Mouse (Mus musculus): Measurements from ENCODE around the gene Ap2m1. TPM values are rescaled to one million over a fixed set of nuclear protein-coding genes. Genes with fewer than 3 reads are reported as not detected.
A peak's percentile ranks its signal among the peaks of the same experiment; 100 is the strongest.

Ap2m1 gene
- total and polyA plus RNA-seq, 3 experiments = 319 to 415 (median 343) TPM

DNA sequence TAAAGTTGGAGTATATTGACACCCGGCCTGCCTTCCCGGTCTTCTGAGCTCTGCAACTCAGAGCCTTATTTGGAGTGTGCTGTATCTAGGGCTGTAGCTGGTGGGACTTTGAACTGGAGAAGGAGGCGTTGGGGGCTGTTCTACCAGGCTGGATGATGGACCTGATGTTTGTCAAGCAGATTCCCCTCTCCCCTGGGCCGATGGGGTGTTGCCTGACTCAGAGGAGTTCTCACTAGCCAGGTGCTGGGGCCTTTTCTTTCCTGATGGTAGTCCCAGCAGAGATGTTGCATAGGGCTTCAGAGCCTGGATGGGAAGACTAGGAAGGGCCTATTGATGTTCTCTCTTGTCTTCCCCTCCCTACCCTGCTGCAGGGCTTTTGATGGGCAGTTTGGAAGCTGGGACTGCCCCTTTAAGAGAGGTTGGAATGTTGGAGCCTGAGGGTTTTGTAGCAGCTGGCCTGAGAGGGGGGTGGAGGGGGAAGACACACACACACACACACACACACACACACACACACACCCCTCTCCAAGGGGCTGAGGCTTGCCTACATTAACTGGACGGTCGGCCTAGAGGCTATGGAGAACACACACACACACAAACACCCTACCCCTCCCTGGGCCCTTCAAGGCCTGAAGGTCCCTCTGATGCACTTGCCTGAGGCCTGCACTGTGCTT lies 17.4 kb upstream of the Ap2m1 start:
- no peaks in the 10 kb centered on the region for H3K27me3 ChIP-seq (replicated peaks)
- no peak overlapping the region for H3K27ac ChIP-seq (ENCODE audit: insufficient read depth, low read depth)
- peak overlapping the region; percentile 73 to 92 (median 90) for H3K4me3 ChIP-seq (replicated peaks in 1 of 3; ENCODE audit: low read depth in 2 of 3, low read length in 2 of 3, poor library complexity in 1 of 3)
- peaks cover 5% of the 10 kb centered on the region for H3K9me3 ChIP-seq (replicated peaks; ENCODE audit: low read length)
- H3K79me2 ChIP-seq (replicated peaks; ENCODE audit: control insufficient read depth, extremely low read depth, insufficient read depth, poor library complexity, severe bottlenecking) = peaks cover 13% of the 10 kb centered on the region
- TF ChIP-seq ZMIZ1 (IDR thresholded peaks at IDR 0.05; ENCODE audit: low read depth, low read length) (no peak), MAFK (IDR thresholded peaks at IDR 0.05; ENCODE audit: insufficient replicate concordance, low read length) (no peak), JUN (IDR thresholded peaks at IDR 0.05; ENCODE audit: insufficient read depth, low read depth, low read length) (no peak), TCF12 (IDR thresholded peaks at IDR 0.05; ENCODE audit: low read depth, low read length) (0 out of 2 replicates have a peak, but pooled peaks have one; percentile 14), CTCF (conservative IDR thresholded peaks at IDR 0.05 in 1 of 2, IDR thresholded peaks at IDR 0.05 in 1 of 2; ENCODE audit: low read depth in 2 of 2, low read length in 2 of 2) (no peak), USF1 (IDR thresholded peaks at IDR 0.05; ENCODE audit: low read depth, low read length) (no peak)
- H3K36me3 ChIP-seq (replicated peaks in 1 of 2; ENCODE audit: control insufficient read depth in 1 of 2, insufficient read depth in 1 of 2, low read length in 1 of 2) = peaks cover 9 to 35% of the 10 kb centered on the region in 2 experiments
- dilution Hi-C loops (cut with MboI; ENCODE audit: extremely low pct_ligation_motif_present, extremely low pct_unique_long_range_greater_than_20kb, low sequenced_read_pairs) = no loop called here
- H3K4me2 ChIP-seq (ENCODE audit: insufficient read depth, low read depth, poor library complexity, severe bottlenecking) = peak overlapping the region; percentile 65
- H3K4me1 ChIP-seq (ENCODE audit: control insufficient read depth in 1 of 2, insufficient read depth in 2 of 2) = peaks cover 3 to 29% of the 10 kb centered on the region in 2 experiments
- in situ Hi-C loops (cut with MboI; ENCODE audit: low pct_ligation_motif_present, low pct_unique_long_range_greater_than_20kb, low sequenced_read_pairs) = no loop called here
- DNase-seq (ENCODE audit: extremely low read depth) = peak; percentile 21
- peak overlapping the region; percentile 97 for H3K9ac ChIP-seq (ENCODE audit: insufficient read depth, low read depth)

DNA sequence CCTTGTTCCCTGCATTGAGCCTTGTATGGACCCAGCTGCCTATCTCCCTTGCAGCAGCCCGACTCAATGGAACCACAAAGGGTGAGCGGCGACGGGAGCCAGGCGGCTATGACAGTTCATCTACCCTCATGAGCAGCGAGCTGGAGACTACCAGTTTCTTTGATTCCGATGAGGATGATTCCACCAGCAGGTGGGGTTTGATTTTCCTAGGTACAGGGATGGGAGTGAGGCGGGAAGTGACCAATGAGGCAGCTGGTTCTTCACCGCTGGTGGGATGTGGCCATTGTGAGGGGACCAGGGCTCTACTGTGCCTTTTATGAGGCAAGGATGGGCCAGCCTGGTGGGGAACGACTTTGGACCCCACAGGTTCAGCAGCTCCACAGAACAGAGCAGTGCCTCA lies 11.4 kb upstream of the Ap2m1 start:
- Histone ChIP-seq H3K36me3 (replicated peaks in 1 of 2; ENCODE audit: control insufficient read depth in 1 of 2, insufficient read depth in 1 of 2, low read length in 1 of 2) (peaks cover 64 to 93% of the 10 kb centered on the region in 2 experiments), H3K79me2 (replicated peaks; ENCODE audit: control insufficient read depth, extremely low read depth, insufficient read depth, poor library complexity, severe bottlenecking) (no peaks in the 10 kb centered on the region; the same call in 1 of the 2 replicates), H3K27me3 (replicated peaks) (no peaks in the 10 kb centered on the region), H3K9me3 (replicated peaks; ENCODE audit: low read length) (peaks cover 5% of the 10 kb centered on the region), H3K4me2 (ENCODE audit: insufficient read depth, low read depth, poor library complexity, severe bottlenecking) (no peak overlapping the region), H3K9ac (ENCODE audit: insufficient read depth, low read depth) (no peak overlapping the region), H3K27ac (ENCODE audit: insufficient read depth, low read depth) (no peak overlapping the region), H3K4me1 (ENCODE audit: control insufficient read depth in 1 of 2, insufficient read depth in 2 of 2) (peaks cover 0 to 9% of the 10 kb centered on the region in 2 experiments; a peak in 1 of 4 replicates), H3K4me3 (replicated peaks in 1 of 3; ENCODE audit: low read depth in 2 of 3, low read length in 2 of 3, poor library complexity in 1 of 3) (no peak overlapping the region)
- in situ Hi-C loops (cut with MboI; ENCODE audit: low pct_ligation_motif_present, low pct_unique_long_range_greater_than_20kb, low sequenced_read_pairs) (no loop called here), dilution Hi-C loops (cut with MboI; ENCODE audit: extremely low pct_ligation_motif_present, extremely low pct_unique_long_range_greater_than_20kb, low sequenced_read_pairs) (no loop called here)
- no peak for TF ChIP-seq EP300 (IDR thresholded peaks at IDR 0.05; ENCODE audit: low read length)
- no peak for DNase-seq (ENCODE audit: extremely low read depth)

DNA sequence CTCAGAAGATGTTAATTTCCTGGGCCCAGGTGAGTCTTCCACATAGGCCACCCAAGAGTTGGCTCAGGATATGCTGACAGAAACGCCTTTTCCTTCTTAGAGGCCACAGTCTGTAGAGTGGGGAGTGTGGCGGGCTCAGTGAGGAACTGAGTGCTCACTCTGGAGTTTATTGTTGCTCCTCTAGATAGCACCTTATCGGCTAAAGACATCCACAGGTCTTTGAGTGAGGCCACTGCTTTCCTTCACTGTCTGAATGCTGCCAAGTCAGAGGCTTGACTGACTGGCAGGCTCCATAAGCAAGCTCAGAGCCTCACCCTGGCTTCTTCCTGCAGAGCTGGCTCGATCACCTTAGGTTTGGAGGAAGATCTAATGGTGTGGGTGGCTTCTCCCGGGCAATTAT lies 6.5 kb upstream of the Ap2m1 start:
- DNase-seq (ENCODE audit: extremely low read depth) = no peak

More for the DNA sequence above, 6.5 kb upstream of the Ap2m1 start:
- H3K9ac ChIP-seq (ENCODE audit: insufficient read depth, low read depth) = no peak overlapping the region
- dilution Hi-C loops (cut with MboI; ENCODE audit: extremely low pct_ligation_motif_present, extremely low pct_unique_long_range_greater_than_20kb, low sequenced_read_pairs) = no loop called here
- H3K4me3 ChIP-seq (replicated peaks in 1 of 3; ENCODE audit: low read depth in 2 of 3, low read length in 2 of 3, poor library complexity in 1 of 3) = no peak overlapping the region
- no peaks in the 10 kb centered on the region for H3K79me2 ChIP-seq (replicated peaks; ENCODE audit: control insufficient read depth, extremely low read depth, insufficient read depth, poor library complexity, severe bottlenecking)
- H3K27me3 ChIP-seq (replicated peaks) = no peaks in the 10 kb centered on the region
- no peak for TF ChIP-seq POLR2A (IDR thresholded peaks at IDR 0.05; ENCODE audit: low read depth, low read length)
- TF ChIP-seq ETS1 (conservative IDR thresholded peaks at IDR 0.05; ENCODE audit: low read depth, low read length) = no peak
- TF ChIP-seq BHLHE40 (IDR thresholded peaks at IDR 0.05; ENCODE audit: low read depth, low read length) = no peak
- no peak for TF ChIP-seq SMC3 (IDR thresholded peaks at IDR 0.05; ENCODE audit: low read depth, low read length)
- no peak for TF ChIP-seq RAD21 (IDR thresholded peaks at IDR 0.05; ENCODE audit: low read depth, low read length)
- TF ChIP-seq HCFC1 (IDR thresholded peaks at IDR 0.05; ENCODE audit: low read depth, low read length) = no peak
- no peak for TF ChIP-seq USF1 (IDR thresholded peaks at IDR 0.05; ENCODE audit: low read depth, low read length)
- H3K4me1 ChIP-seq (ENCODE audit: control insufficient read depth in 1 of 2, insufficient read depth in 2 of 2) = no peaks in the 10 kb centered on the region
- H3K36me3 ChIP-seq (replicated peaks in 1 of 2; ENCODE audit: control insufficient read depth in 1 of 2, insufficient read depth in 1 of 2, low read length in 1 of 2) = peaks cover 70 to 96% of the 10 kb centered on the region in 2 experiments
- in situ Hi-C loops (cut with MboI; ENCODE audit: low pct_ligation_motif_present, low pct_unique_long_range_greater_than_20kb, low sequenced_read_pairs) = no loop called here
- H3K4me2 ChIP-seq (ENCODE audit: insufficient read depth, low read depth, poor library complexity, severe bottlenecking) = no peak overlapping the region
- H3K9me3 ChIP-seq (replicated peaks; ENCODE audit: low read length) = no peaks in the 10 kb centered on the region
- H3K27ac ChIP-seq (ENCODE audit: insufficient read depth, low read depth) = no peak overlapping the region

Data from CH12.LX (cell line).